Mouse (Mus musculus): ENCODE data around the gene Clmn. TPM values are rescaled to one million over a fixed set of nuclear protein-coding genes. Genes with fewer than 3 reads are reported as not detected.

Gene Clmn
- 1.4 and 1.7 TPM in 2 replicates for polyA plus RNA-seq (2015; fragmentation: Nextera tagmentation; extraction: Ambion mirVana)

GRCm38 (mm10) chr12:104864439-104865165, at the start of gene Clmn:
Clmn (minus strand) TSS chr12:104865076.
- no peaks in the 10 kb centered on the region for H3K9me3 ChIP-seq
- ATAC-seq (replicated peaks): peak; percentile 74
- peak within 1 kb of the TSS; percentile 70 for H3K27ac ChIP-seq

GRCm38 (mm10) chr12:104912990-104913389, 48.1 kb upstream of the Clmn start:
- H3K9me3 ChIP-seq: no peaks in the 10 kb centered on the region
- 53% methylated on average over 3 of the region's 3 CpGs for WGBS
- no peak for ATAC-seq (replicated peaks)
- H3K4me2 ChIP-seq: no peak overlapping the region
- H3K36me3 ChIP-seq (replicated peaks): no peaks in the 10 kb centered on the region
- peaks cover 11% of the 10 kb centered on the region for H3K4me1 ChIP-seq
- no peak overlapping the region for H3K27ac ChIP-seq
- no peak overlapping the region for H3K4me3 ChIP-seq
- H3K9ac ChIP-seq: no peak overlapping the region
- H3K27me3 ChIP-seq (replicated peaks): no peaks in the 10 kb centered on the region

More at GRCm38 (mm10) chr12:104864439-104865165, at the start of gene Clmn:
- Histone ChIP-seq H3K4me1 (peaks cover 13% of the 10 kb centered on the region), H3K36me3 (replicated peaks) (no peaks in the 10 kb centered on the region), H3K4me2 (peak within 1 kb of the TSS; percentile 95), H3K9ac (peak within 1 kb of the TSS; percentile 89), H3K27me3 (replicated peaks) (no peaks in the 10 kb centered on the region), H3K4me3 (peak within 1 kb of the TSS; percentile 90)
- WGBS: under 1% methylated on average over 55 of the region's 80 CpGs

GRCm38 (mm10) chr12:104912281-104912933, 47.5 kb upstream of the Clmn start:
- Histone ChIP-seq H3K4me3 (no peak overlapping the region), H3K4me1 (peaks cover 12% of the 10 kb centered on the region), H3K27ac (no peak overlapping the region), H3K36me3 (replicated peaks) (no peaks in the 10 kb centered on the region), H3K9ac (no peak overlapping the region), H3K9me3 (no peaks in the 10 kb centered on the region), H3K4me2 (no peak overlapping the region), H3K27me3 (replicated peaks) (no peaks in the 10 kb centered on the region)
- 19% methylated on average over 10 of the region's 10 CpGs for WGBS
- ATAC-seq (replicated peaks): no peak

GRCm38 (mm10) chr12:104909750-104910149, 44.9 kb upstream of the Clmn start:
- H3K36me3 ChIP-seq (replicated peaks): no peaks in the 10 kb centered on the region
- H3K27me3 ChIP-seq (replicated peaks): no peaks in the 10 kb centered on the region
- no peak overlapping the region for H3K9ac ChIP-seq
- peaks cover 12% of the 10 kb centered on the region for H3K4me1 ChIP-seq
- 87% methylated on average over 4 of the region's 4 CpGs for WGBS
- no peak overlapping the region for H3K4me2 ChIP-seq
- ATAC-seq (replicated peaks): no peak
- H3K9me3 ChIP-seq: no peaks in the 10 kb centered on the region
- H3K4me3 ChIP-seq: no peak overlapping the region
- H3K27ac ChIP-seq: no peak overlapping the region

GRCm38 (mm10) chr12:104908986-104909385, 44.1 kb upstream of the Clmn start:
- ATAC-seq (replicated peaks): 0 out of 2 replicates have a peak, but pooled peaks have one; percentile 21
- H3K9me3 ChIP-seq: no peaks in the 10 kb centered on the region
- H3K27me3 ChIP-seq (replicated peaks): no peaks in the 10 kb centered on the region
- peaks cover 12% of the 10 kb centered on the region for H3K4me1 ChIP-seq
- no peak overlapping the region for H3K9ac ChIP-seq
- no peaks in the 10 kb centered on the region for H3K36me3 ChIP-seq (replicated peaks)
- H3K4me3 ChIP-seq: no peak overlapping the region
- WGBS: 43% methylated on average over 5 of the region's 5 CpGs
- no peak overlapping the region for H3K4me2 ChIP-seq
- no peak overlapping the region for H3K27ac ChIP-seq

GRCm38 (mm10) chr12:104908024-104908781, 43.3 kb upstream of the Clmn start:
- Histone ChIP-seq H3K27ac (no peak overlapping the region; the same call in 1 of the 2 replicates), H3K9me3 (no peaks in the 10 kb centered on the region), H3K9ac (no peak overlapping the region), H3K27me3 (replicated peaks) (no peaks in the 10 kb centered on the region), H3K4me1 (peaks cover 12% of the 10 kb centered on the region), H3K4me2 (no peak overlapping the region), H3K4me3 (no peak overlapping the region), H3K36me3 (replicated peaks) (no peaks in the 10 kb centered on the region)
- 8% methylated on average over 15 of the region's 15 CpGs for WGBS
- ATAC-seq (replicated peaks): 0 out of 2 replicates have a peak, but pooled peaks have one; percentile 31

GRCm38 (mm10) chr12:104907133-104907532, 42.3 kb upstream of the Clmn start:
- H3K36me3 ChIP-seq (replicated peaks): no peaks in the 10 kb centered on the region
- no peak overlapping the region for H3K27ac ChIP-seq
- no peak overlapping the region for H3K9ac ChIP-seq
- H3K27me3 ChIP-seq (replicated peaks): no peaks in the 10 kb centered on the region
- WGBS: 86% methylated on average over 2 of the region's 2 CpGs
- no peak overlapping the region for H3K4me2 ChIP-seq
- no peaks in the 10 kb centered on the region for H3K9me3 ChIP-seq
- ATAC-seq (replicated peaks): no peak
- peaks cover 12% of the 10 kb centered on the region for H3K4me1 ChIP-seq
- no peak overlapping the region for H3K4me3 ChIP-seq

- Histone ChIP-seq H3K9ac (no peak overlapping the region), H3K36me3 (replicated peaks) (no peaks in the 10 kb centered on the region), H3K4me3 (no peak overlapping the region), H3K4me1 (peaks cover 18% of the 10 kb centered on the region), H3K9me3 (no peaks in the 10 kb centered on the region), H3K4me2 (no peak overlapping the region), H3K27me3 (replicated peaks) (no peaks in the 10 kb centered on the region), H3K27ac (no peak overlapping the region)
- no peak for ATAC-seq (replicated peaks)
- 40% methylated on average over 5 of the region's 5 CpGs for WGBS
Observed at GRCm38 (mm10) chr12:104904138-104904537, 39.3 kb upstream of the Clmn start.

- no peak overlapping the region for H3K4me2 ChIP-seq
- H3K4me3 ChIP-seq: no peak overlapping the region
- H3K9ac ChIP-seq: no peak overlapping the region
- WGBS: 84% methylated on average over 13 of the region's 13 CpGs
- H3K9me3 ChIP-seq: no peaks in the 10 kb centered on the region
- H3K27ac ChIP-seq: no peak overlapping the region
- H3K4me1 ChIP-seq: peaks cover 5% of the 10 kb centered on the region; the same call in 1 of the 2 replicates
- ATAC-seq (replicated peaks): no peak
- no peaks in the 10 kb centered on the region for H3K27me3 ChIP-seq (replicated peaks)
- no peaks in the 10 kb centered on the region for H3K36me3 ChIP-seq (replicated peaks)
Observed at GRCm38 (mm10) chr12:104902392-104903053, 37.6 kb upstream of the Clmn start.

GRCm38 (mm10) chr12:104901320-104901719, 36.4 kb upstream of the Clmn start:
- peak; percentile 31; the same call in 1 of the 2 replicates for ATAC-seq (replicated peaks)
- H3K9ac ChIP-seq: no peak overlapping the region
- no peaks in the 10 kb centered on the region for H3K27me3 ChIP-seq (replicated peaks)
- 24% methylated on average over 8 of the region's 8 CpGs for WGBS
- no peak overlapping the region for H3K4me3 ChIP-seq
- H3K4me2 ChIP-seq: no peak overlapping the region
- peaks cover 15% of the 10 kb centered on the region; the same call in 1 of the 2 replicates for H3K4me1 ChIP-seq
- no peak overlapping the region for H3K27ac ChIP-seq
- H3K9me3 ChIP-seq: no peaks in the 10 kb centered on the region
- H3K36me3 ChIP-seq (replicated peaks): no peaks in the 10 kb centered on the region

- WGBS: 71% methylated on average over 3 of the region's 3 CpGs
- no peak for ATAC-seq (replicated peaks)
Observed at GRCm38 (mm10) chr12:104899835-104900234, 35.0 kb upstream of the Clmn start.

More at GRCm38 (mm10) chr12:104899835-104900234, 35.0 kb upstream of the Clmn start:
- Histone ChIP-seq H3K9ac (no peak overlapping the region), H3K4me3 (no peak overlapping the region), H3K27me3 (replicated peaks) (no peaks in the 10 kb centered on the region), H3K27ac (no peak overlapping the region), H3K36me3 (replicated peaks) (no peaks in the 10 kb centered on the region), H3K4me1 (peaks cover 15% of the 10 kb centered on the region; the same call in 1 of the 2 replicates), H3K9me3 (no peaks in the 10 kb centered on the region), H3K4me2 (no peak overlapping the region)
